Mouse (Mus musculus) thymus, adult 2 months (tissue): ENCODE data around the gene Scd2.

Experiments
- CTCF ChIP-seq: fragments of 200-500 bp; IDR thresholded peaks from 2 replicates; pipeline ENCODE4 v1.5.1; 2012; ENCODE audit warnings: mild to moderate bottlenecking, control low read depth, low read length, moderate library complexity, borderline replicate concordance; ENCODE audit not compliant: control insufficient read depth, poor library complexity, insufficient read depth; ENCODE audit errors: extremely low read depth
- POLR2A ChIP-seq: fragments of 200-500 bp; IDR thresholded peaks from 2 replicates; pipeline ENCODE4 v1.6.1; 2012; ENCODE audit warnings: mild to moderate bottlenecking, low read length, control low read depth, moderate library complexity; ENCODE audit not compliant: control insufficient read depth, poor library complexity, insufficient read depth; ENCODE audit errors: extremely low read depth

DNA sequence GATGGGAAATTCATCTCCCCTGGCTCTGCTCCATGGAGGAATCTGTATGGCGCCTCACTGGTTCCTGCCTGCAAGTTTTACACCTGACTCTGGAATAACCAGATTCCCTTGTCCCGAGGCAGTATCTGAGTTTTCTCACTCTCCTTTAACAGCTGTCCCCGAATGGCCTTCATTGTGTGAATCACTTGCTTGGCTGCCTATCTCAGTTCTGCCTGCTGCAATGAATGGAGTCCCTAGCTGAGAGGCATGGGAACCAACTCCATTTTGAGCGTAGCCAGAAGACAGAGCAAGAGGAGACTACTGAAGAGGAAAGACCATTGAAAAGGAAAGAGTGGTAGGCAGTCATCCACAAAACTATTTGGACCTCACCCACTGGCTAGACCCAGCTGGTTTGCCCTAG is 19.8 kb upstream of the Scd2 start:
- no peak for TF ChIP-seq POLR2A
- no peak for TF ChIP-seq CTCF
